Mouse (Mus musculus) activated CD4-positive, CD25-positive, alpha-beta regulatory T cell, adult 9 weeks (primary cell): ENCODE data around the gene Selenow. TPM values are rescaled to one million over a fixed set of nuclear protein-coding genes. Genes with fewer than 3 reads are reported as not detected.

Source experiments
- polyA plus RNA-seq: library from polyadenylated mRNA; unstranded; fragments of 100-300 nt; shearing (Covaris generic); gene quantifications from one replicate; pipeline ENCODE4 v1.2.1, GENCODE M21; 2017

Gene Selenow
- polyA plus RNA-seq = 584 TPM

GRCm38 (mm10) chr7:15922220-15922773, at the start of gene Selenow:
Gene Selenow (minus strand): TSS chr7:15922402.

GRCm38 (mm10) chr7:15967312-15967711, 45.1 kb upstream of the Selenow start, which contains the start of gene Ehd2:
Gene Ehd2 (minus strand): TSS chr7:15967567.

GRCm38 (mm10) chr7:15945721-15946536, 23.7 kb upstream of the Selenow start, which contains the start of gene Nop53:
Gene Nop53 (minus strand): TSS chr7:15946074.

GRCm38 (mm10) chr7:15882317-15882716, 39.9 kb downstream of the Selenow start, which contains the start of gene Crxos:
Gene Crxos (plus strand): TSS chr7:15882617.

GRCm38 (mm10) chr7:15879756-15880155, 42.4 kb downstream of the Selenow start, which contains the start of gene Crx:
Gene Crx (minus strand): TSS chr7:15879968.

Other genes with a start within 250 kb of the Selenow start
- gene Obox5, start 172.3 kb downstream of the Selenow start, polyA plus RNA-seq = not detected
- gene Obox6, start 82.7 kb downstream of the Selenow start, polyA plus RNA-seq = not detected
- gene Crx, start 42.4 kb downstream of the Selenow start, polyA plus RNA-seq = not detected
- not detected for gene Crxos, start 39.8 kb downstream of the Selenow start, polyA plus RNA-seq
- gene Nop53, start 23.7 kb upstream of the Selenow start, polyA plus RNA-seq = 391 TPM
- 0.09 TPM for gene Ehd2, start 45.2 kb upstream of the Selenow start, polyA plus RNA-seq
- 6.4 TPM for gene Bicra, start 125.5 kb upstream of the Selenow start, polyA plus RNA-seq
- not detected for gene Zfp541, start 139.4 kb upstream of the Selenow start, polyA plus RNA-seq
- 253 TPM for gene Napa, start 176.1 kb upstream of the Selenow start, polyA plus RNA-seq
- gene Kptn, start 197.5 kb upstream of the Selenow start, polyA plus RNA-seq = 30.0 TPM
- gene Slc8a2, start 207.4 kb upstream of the Selenow start, polyA plus RNA-seq = not detected